Mouse (Mus musculus) inflammation-experienced regulatory T-cells, adult 16 weeks (primary cell): ENCODE results near the gene Myt1. TPM values are rescaled to one million over a fixed set of nuclear protein-coding genes. Genes with fewer than 3 reads are reported as not detected.

Source experiments
- polyA plus RNA-seq: library from polyadenylated mRNA; unstranded; fragments of 100-300 nt; shearing (Covaris generic); gene quantifications from one replicate; pipeline ENCODE4 v1.2.1, GENCODE M21; 2017

Myt1 gene
- polyA plus RNA-seq: not detected

DNA sequence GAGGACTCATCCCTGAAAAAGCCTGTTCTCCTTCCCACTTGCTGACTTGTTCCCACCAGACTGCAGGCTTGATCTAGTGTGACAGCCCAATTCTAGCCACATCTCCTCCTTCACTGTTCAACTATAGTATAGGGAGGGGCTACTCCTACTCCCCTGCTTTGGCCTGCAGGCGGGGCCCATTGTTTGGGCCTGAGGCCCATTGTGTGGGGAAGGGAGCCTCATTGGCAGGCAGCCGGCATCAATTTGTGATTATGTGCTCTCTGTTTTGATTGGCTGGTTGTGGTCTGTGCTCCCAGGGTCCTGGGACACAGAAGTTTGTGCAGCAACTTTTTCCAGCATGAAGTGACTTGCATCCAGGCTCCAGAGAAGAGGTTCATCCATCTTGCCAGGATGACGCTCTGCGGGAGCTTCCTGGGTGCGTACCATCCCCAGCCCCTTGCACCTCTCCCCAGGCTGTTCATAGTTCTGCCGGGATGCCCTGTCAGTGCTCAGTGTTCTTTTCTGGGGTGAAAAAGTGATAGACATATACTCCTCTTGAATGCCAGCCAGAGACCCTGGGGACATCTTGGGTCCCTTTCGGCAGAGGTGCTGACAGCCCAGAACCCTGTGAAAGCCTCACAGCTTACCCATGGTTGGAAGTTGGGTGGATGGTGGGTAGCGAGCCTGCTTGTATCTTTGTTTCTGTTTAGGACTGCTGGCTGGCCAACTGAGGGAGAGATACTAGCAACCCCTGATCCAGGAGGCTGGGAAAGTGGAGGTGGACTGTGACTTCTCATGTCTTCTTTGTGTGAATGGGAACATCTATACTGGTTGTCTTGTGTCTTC, at the start of gene Myt1:
Gene Myt1 (plus strand): TSS at position 327 of the 825 bp plus-strand sequence.

DNA sequence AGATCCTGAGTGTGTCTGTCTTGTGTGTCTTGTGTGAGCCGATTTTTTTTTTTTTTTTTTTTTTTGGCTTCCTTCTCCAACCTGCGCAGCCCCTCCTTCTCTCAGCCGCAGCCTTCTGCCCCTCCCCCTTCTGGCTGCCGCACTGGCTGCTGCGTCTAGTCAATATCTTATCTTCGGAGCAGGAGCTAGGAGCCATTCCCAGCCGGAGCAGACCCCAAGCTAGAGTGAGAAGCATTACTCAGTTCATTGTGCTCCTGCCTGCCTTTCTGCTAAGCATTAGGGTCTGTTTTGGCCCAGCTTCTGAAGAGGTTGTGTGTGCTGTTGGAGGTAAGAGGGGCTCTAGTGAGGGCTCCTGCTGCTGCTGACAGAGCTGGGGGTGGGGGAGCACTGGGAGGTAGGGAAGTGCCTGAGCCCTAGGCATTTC, 48.2 kb upstream of the Myt1 start, which contains the start of gene Oprl1:
Gene Oprl1 (plus strand): TSS at position 114 of the 424 bp plus-strand sequence.

GRCm38 (mm10) chr2:181837372-181838292, 74.5 kb downstream of the Myt1 start, which contains the start of gene Pcmtd2:
Pcmtd2 (plus strand) TSS chr2:181837854.

GRCm38 (mm10) chr2:181863791-181864535, 100.8 kb downstream of the Myt1 start, which contains the start of gene Polr3k:
Polr3k (plus strand) TSS chr2:181864337.

Other genes with a start within 250 kb of the Myt1 start
- 122 TPM for gene Dnajc5, start 242.8 kb upstream of the Myt1 start, polyA plus RNA-seq
- gene Uckl1, start 178.4 kb upstream of the Myt1 start, polyA plus RNA-seq: 242 TPM
- gene Prpf6, start 171.5 kb upstream of the Myt1 start, polyA plus RNA-seq: 120 TPM
- 17.0 TPM for gene Zfp512b, start 170.5 kb upstream of the Myt1 start, polyA plus RNA-seq
- 11.0 TPM for gene Samd10, start 164.1 kb upstream of the Myt1 start, polyA plus RNA-seq
- gene Gm29797, start 106.3 kb upstream of the Myt1 start, polyA plus RNA-seq: not detected
- gene Sox18, start 91.7 kb upstream of the Myt1 start, polyA plus RNA-seq: not detected
- 26.7 TPM for gene Tcea2, start 83.0 kb upstream of the Myt1 start, polyA plus RNA-seq
- 241 TPM for gene Rgs19, start 69.4 kb upstream of the Myt1 start, polyA plus RNA-seq
- not detected for gene Lkaaear1, start 64.9 kb upstream of the Myt1 start, polyA plus RNA-seq
- 0.16 TPM for gene Oprl1, start 48.3 kb upstream of the Myt1 start, polyA plus RNA-seq
- 102 TPM for gene Pcmtd2, start 74.5 kb downstream of the Myt1 start, polyA plus RNA-seq
- gene Polr3k, start 101.0 kb downstream of the Myt1 start, polyA plus RNA-seq: 39.6 TPM
- 0.13 TPM for gene Gm14496, start 227.8 kb downstream of the Myt1 start, polyA plus RNA-seq